Mouse (Mus musculus) heart, embryonic 11.5 days (tissue): ENCODE data around the gene Rarg. TPM values are rescaled to one million over a fixed set of nuclear protein-coding genes. Genes with fewer than 3 reads are reported as not detected.

Experiments used
- ATAC-seq: fragments of 200-750 bp; cut with Nextera tagmentation; replicated peaks from 2 replicates; pipeline ENCODE4 v1.8.0; 2017; ENCODE audit warnings: moderate library complexity; ENCODE audit not compliant: insufficient number of reproducible peaks, low FRiP score, low TSS enrichment
- H3K27ac ChIP-seq: fragments of 300-500 bp; sonication (generic); 2 replicates; pipeline ENCODE4 v1.5.1; 2014; ENCODE audit warnings: mild to moderate bottlenecking, low read depth, low read length
- H3K27me3 ChIP-seq: fragments of 300-500 bp; sonication (generic); 2 replicates; pipeline ENCODE4 v1.6.1; 2014; ENCODE audit warnings: mild to moderate bottlenecking, low read length, mixed read lengths; ENCODE audit not compliant: control insufficient read depth, insufficient read depth
- H3K36me3 ChIP-seq: fragments of 300-500 bp; sonication (generic); 2 replicates; pipeline ENCODE4 v1.6.1; 2014; ENCODE audit warnings: mild to moderate bottlenecking, low read length, moderate library complexity, mixed read lengths; ENCODE audit not compliant: control insufficient read depth, insufficient read depth
- H3K4me1 ChIP-seq: fragments of 300-500 bp; sonication (generic); 2 replicates; pipeline ENCODE4 v1.6.1; 2014; ENCODE audit warnings: low read length; ENCODE audit not compliant: control insufficient read depth, insufficient read depth
- H3K4me2 ChIP-seq: fragments of 300-500 bp; sonication (generic); 2 replicates; pipeline ENCODE4 v1.6.1; 2014; ENCODE audit warnings: mild to moderate bottlenecking, moderate library complexity
- H3K4me3 ChIP-seq: fragments of 300-500 bp; sonication (generic); 2 replicates; pipeline ENCODE4 v1.5.1; 2014; ENCODE audit warnings: low read depth, low read length
- H3K9ac ChIP-seq: fragments of 300-500 bp; sonication (generic); 2 replicates; pipeline ENCODE4 v1.6.1; 2014; ENCODE audit warnings: mild to moderate bottlenecking, low read depth, low read length, moderate library complexity
- H3K9me3 ChIP-seq: fragments of 300-500 bp; sonication (generic); replicated peaks from 2 replicates; pipeline ENCODE4 v1.6.1; 2016; ENCODE audit warnings: low read length; ENCODE audit not compliant: control insufficient read depth
- WGBS: fragments of 180-500 bp; shearing (Covaris S2); extraction: QIAGEN DNeasy Blood & Tissue Kit; methylation state at CpG from one replicate; pipeline ENCODE4 v1.1.7; 2014; ENCODE audit not compliant: insufficient replicate concordance; 5-methylcytosine and 5-hydroxymethylcytosine counted together
- polyA plus RNA-seq: library from polyadenylated mRNA; unstranded; fragments of >200 nt; fragmentation: Nextera tagmentation; extraction: Ambion mirVana; gene quantifications from 2 replicates; pipeline ENCODE4 v1.2.1, GENCODE M21; 2014

The Rarg gene
- polyA plus RNA-seq, 1 experiment from 2014 or later, result 11.2 TPM

- Histone ChIP-seq H3K9me3 (no peaks in the 10 kb centered on the region), H3K9ac (no peak overlapping the region), H3K27me3 (no peaks in the 10 kb centered on the region), H3K4me3 (no peak overlapping the region), H3K4me1 (0 out of 2 replicates have a peak, but pooled peaks cover 3% of the 10 kb centered on the region), H3K27ac (no peak overlapping the region), H3K36me3 (no peaks in the 10 kb centered on the region), H3K4me2 (no peak overlapping the region)
- ATAC-seq, result no peak
- WGBS, result 82% methylated on average over 4 of the region's 4 CpGs
Observed at GRCm38 (mm10) chr15:102195373-102195772, 61.9 kb downstream of the Rarg start.

- ATAC-seq, result no peak
- Histone ChIP-seq H3K9me3 (no peaks in the 10 kb centered on the region), H3K4me3 (no peak overlapping the region), H3K9ac (no peak overlapping the region), H3K27ac (no peak overlapping the region), H3K4me1 (0 out of 2 replicates have a peak, but pooled peaks cover 3% of the 10 kb centered on the region), H3K36me3 (no peaks in the 10 kb centered on the region), H3K27me3 (no peaks in the 10 kb centered on the region), H3K4me2 (no peak overlapping the region)
- 83% methylated on average over 4 of the region's 4 CpGs for WGBS
Observed at GRCm38 (mm10) chr15:102194439-102194838, 62.9 kb downstream of the Rarg start.

- 83% methylated on average over 4 of the region's 4 CpGs for WGBS
- Histone ChIP-seq H3K4me2 (no peak overlapping the region), H3K9me3 (no peaks in the 10 kb centered on the region), H3K27me3 (no peaks in the 10 kb centered on the region), H3K4me3 (no peak overlapping the region), H3K4me1 (peaks cover 5% of the 10 kb centered on the region), H3K36me3 (no peaks in the 10 kb centered on the region), H3K9ac (no peak overlapping the region), H3K27ac (no peak overlapping the region)
- no peak for ATAC-seq
Observed at GRCm38 (mm10) chr15:102193652-102194051, 63.7 kb downstream of the Rarg start.

- Histone ChIP-seq H3K27ac (no peak overlapping the region), H3K27me3 (no peaks in the 10 kb centered on the region), H3K4me2 (no peak overlapping the region), H3K9me3 (no peaks in the 10 kb centered on the region), H3K36me3 (no peaks in the 10 kb centered on the region), H3K4me3 (no peak overlapping the region), H3K9ac (0 out of 2 replicates have a peak overlapping the region, but pooled peaks have one; percentile 2), H3K4me1 (peaks cover 10% of the 10 kb centered on the region)
- ATAC-seq, result no peak
- WGBS, result 35% methylated on average over 5 of the region's 5 CpGs
Observed at GRCm38 (mm10) chr15:102192820-102193386, 64.4 kb downstream of the Rarg start.

- Histone ChIP-seq H3K4me2 (no peak overlapping the region), H3K27me3 (no peaks in the 10 kb centered on the region), H3K9me3 (no peaks in the 10 kb centered on the region), H3K36me3 (no peaks in the 10 kb centered on the region), H3K4me1 (peaks cover 10% of the 10 kb centered on the region), H3K4me3 (no peak overlapping the region), H3K9ac (no peak overlapping the region), H3K27ac (no peak overlapping the region)
- 56% methylated on average over 7 of the region's 7 CpGs for WGBS
- no peak for ATAC-seq
Observed at GRCm38 (mm10) chr15:102192271-102192812, 65.0 kb downstream of the Rarg start.

- WGBS, result 57% methylated on average over 7 of the region's 7 CpGs
- Histone ChIP-seq H3K36me3 (no peaks in the 10 kb centered on the region), H3K27ac (no peak overlapping the region), H3K4me1 (peaks cover 10% of the 10 kb centered on the region), H3K9me3 (no peaks in the 10 kb centered on the region), H3K4me2 (no peak overlapping the region), H3K27me3 (no peaks in the 10 kb centered on the region), H3K9ac (no peak overlapping the region), H3K4me3 (no peak overlapping the region)
- ATAC-seq, result no peak
Observed at GRCm38 (mm10) chr15:102191699-102192098, 65.6 kb downstream of the Rarg start.

- ATAC-seq, result no peak
- peaks cover 4% of the 10 kb centered on the region for H3K36me3 ChIP-seq
- H3K4me1 ChIP-seq, result peaks cover 10% of the 10 kb centered on the region
- H3K27me3 ChIP-seq, result no peaks in the 10 kb centered on the region
- H3K9me3 ChIP-seq, result no peaks in the 10 kb centered on the region
- H3K9ac ChIP-seq, result no peak overlapping the region
- no peak overlapping the region for H3K27ac ChIP-seq
- H3K4me3 ChIP-seq, result no peak overlapping the region
- no peak overlapping the region for H3K4me2 ChIP-seq
- 68% methylated on average over 6 of the region's 6 CpGs for WGBS
Observed at GRCm38 (mm10) chr15:102188883-102189282, 68.4 kb downstream of the Rarg start.

GRCm38 (mm10) chr15:102188096-102188495, 69.2 kb downstream of the Rarg start:
- H3K27ac ChIP-seq, result no peak overlapping the region
- no peaks in the 10 kb centered on the region for H3K9me3 ChIP-seq
- no peak for ATAC-seq
- no peaks in the 10 kb centered on the region for H3K27me3 ChIP-seq
- no peak overlapping the region for H3K9ac ChIP-seq
- peaks cover 4% of the 10 kb centered on the region for H3K36me3 ChIP-seq
- H3K4me2 ChIP-seq, result no peak overlapping the region
- WGBS, result 82% methylated on average over 10 of the region's 10 CpGs
- peaks cover 10% of the 10 kb centered on the region for H3K4me1 ChIP-seq
- no peak overlapping the region for H3K4me3 ChIP-seq

- WGBS, result 67% methylated on average over 11 of the region's 11 CpGs
- Histone ChIP-seq H3K9me3 (no peaks in the 10 kb centered on the region), H3K27me3 (no peaks in the 10 kb centered on the region), H3K36me3 (peaks cover 4% of the 10 kb centered on the region), H3K27ac (no peak overlapping the region), H3K4me2 (no peak overlapping the region), H3K4me3 (no peak overlapping the region), H3K4me1 (peaks cover 7% of the 10 kb centered on the region), H3K9ac (0 out of 2 replicates have a peak overlapping the region, but pooled peaks have one; percentile 13)
- ATAC-seq, result no peak
Observed at GRCm38 (mm10) chr15:102186239-102186638, 71.1 kb downstream of the Rarg start.
